Mouse (Mus musculus) heart, adult 8-10 months (tissue): ENCODE data around the gene Ryr3. TPM values are rescaled to one million over a fixed set of nuclear protein-coding genes. Genes with fewer than 3 reads are reported as not detected.

ENCODE experiments used
- DNase-seq: peaks from one replicate; pipeline ENCODE4 v3.0.0; 2022; ENCODE audit warnings: low spot score
- total RNA-seq, 4 experiments: library from RNA; stranded (reverse); gene quantifications; 2 replicates each; pipeline ENCODE4 v1.2.4; 2022

Ryr3 gene
- total RNA-seq, 4 experiments from 2014 or later = 0.76 to 1.3 (median 0.97) TPM

DNA sequence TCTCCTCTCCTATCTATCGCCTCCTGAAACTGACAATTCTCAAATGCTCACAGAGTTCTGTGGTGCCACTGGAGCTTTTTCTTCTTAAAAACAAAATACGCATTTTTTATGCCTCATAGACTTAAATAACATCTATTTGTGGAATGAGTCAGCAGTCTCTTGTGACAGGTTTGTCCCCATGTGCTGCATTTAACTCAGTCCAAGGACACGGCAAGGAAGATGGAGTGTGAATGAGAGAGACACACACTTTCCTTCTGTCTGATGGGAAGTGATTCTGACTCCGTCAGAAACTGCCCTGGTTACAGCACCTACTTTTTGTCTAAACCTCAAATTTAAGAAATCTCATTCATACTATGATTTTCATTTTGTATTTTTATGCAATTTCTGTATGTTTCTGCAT is 306.3 kb downstream of the Ryr3 start:
- DNase-seq = no peak

DNA sequence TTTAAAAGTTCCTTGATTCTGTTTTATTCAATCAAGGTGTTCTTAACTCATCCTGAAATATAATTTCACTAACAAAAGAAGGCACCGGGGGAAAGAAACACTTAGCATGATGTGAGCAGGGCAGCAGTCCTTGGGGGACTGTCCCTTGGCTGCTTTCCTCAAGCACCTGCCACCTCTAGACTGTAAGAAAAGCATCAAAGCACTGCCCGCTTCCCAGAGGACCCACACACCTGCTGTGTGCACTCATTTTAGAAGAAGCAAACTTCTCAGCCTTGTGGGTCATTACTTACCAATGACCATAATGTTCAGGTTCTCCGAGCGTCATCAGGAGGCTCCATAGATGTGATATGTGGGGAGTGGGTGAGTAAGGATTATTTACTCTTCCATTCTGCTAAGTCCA is 307.8 kb downstream of the Ryr3 start:
- no peak for DNase-seq

DNA sequence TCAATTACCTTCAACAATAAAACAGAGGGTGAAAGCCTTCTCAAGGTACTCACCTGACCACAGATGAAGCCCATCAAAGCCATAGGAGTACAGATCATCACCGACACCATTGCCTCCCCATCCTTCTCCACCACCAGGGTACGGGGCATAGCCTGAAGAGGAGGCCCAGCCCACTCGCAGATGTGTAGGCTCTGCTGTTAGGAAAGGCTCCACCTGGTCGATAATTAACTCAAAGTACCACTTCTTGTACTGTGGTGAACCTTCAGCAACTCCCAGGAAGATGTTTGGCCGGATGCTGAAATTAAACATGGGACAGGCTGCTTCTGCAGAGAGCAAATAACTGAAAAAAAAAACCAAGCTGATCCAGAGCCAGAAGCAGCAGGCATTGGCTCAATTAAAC is 316.1 kb downstream of the Ryr3 start:
- no peak for DNase-seq

DNA sequence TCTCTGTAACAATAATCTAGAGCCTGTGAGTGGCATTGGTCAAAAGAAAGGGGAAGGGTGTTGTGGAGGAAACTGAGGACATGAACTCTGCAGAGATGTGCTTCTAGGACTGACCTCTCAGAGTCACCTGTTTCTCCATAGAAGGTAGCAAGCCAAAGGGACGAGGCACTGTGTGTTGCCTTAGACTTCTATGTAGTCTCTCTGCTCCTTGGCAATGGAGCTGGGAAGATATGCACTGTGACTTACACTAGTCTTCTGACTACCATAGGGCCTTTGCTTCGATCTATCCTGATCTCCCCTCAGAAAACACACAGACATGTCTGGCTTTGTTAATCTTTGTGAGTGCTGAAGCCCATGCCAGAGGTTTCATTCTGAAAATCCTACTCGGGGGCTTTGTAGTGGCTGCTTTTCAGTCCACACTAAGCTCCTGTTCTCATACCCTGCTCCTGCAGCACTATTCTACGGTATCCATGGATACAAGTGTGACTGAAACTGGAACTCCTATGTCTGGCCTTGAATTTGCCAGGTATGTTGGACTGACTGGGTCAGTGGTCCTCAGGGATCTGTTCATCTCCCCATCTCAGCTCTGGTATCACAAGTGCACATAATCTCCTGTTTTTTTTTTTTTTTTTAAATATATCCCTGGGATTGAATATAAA is 332.3 kb downstream of the Ryr3 start:
- DNase-seq = no peak

DNA sequence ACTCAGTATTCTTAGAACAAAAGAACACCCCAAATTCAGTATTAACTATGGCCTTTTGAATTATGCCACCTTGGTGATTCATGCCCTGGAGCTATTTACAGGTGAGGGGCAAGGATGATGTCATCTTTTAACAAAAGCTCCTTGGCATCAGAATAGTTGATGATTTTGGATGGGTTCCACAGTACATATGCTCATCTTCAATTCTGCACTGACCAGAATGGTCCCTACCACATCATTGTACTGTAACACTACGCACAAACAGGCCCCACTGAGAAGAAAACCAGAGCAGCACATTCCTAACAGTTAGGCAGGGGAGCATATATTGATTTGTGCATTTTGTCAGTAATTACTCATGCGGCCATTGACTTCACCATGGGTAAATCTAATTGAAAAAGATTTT is 335.1 kb downstream of the Ryr3 start:
- DNase-seq = no peak

DNA sequence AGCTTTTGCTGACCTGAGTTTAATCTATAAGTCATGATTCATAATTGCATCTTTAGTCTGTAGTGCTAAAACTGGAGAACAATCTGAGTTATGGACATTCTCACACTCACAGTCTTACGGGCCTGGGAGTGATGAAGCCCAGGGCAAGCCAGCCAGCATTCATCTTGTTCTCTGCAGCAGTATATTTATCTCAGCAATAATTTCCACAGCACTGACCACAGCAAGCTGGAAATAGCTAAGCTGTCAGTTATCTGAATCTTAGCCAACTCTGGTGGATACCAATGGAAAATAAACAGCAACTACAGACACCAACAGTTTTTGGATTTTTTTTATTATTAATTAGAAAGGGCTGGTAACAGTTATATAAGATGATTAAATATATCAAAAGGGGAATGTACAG is 335.5 kb downstream of the Ryr3 start:
- DNase-seq = no peak

DNA sequence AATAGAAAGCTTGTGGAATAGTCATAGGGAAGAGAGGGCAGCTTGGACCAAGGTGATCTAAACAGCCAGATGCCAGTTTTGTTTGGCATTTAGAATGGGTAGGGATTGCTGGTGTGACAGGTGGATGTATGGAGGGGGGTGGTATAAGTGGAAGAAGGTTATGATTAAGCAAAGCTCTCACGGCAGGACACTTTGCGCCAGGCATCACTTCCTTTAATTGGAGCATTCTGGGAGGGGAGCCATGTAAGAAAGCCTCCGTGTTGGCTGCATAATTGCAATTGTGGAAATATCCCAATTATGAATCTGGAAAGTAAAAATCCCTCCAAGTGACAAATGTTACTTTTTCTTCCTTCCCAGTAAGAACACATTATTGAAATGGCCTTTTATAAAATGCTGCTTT is 339.5 kb downstream of the Ryr3 start:
- DNase-seq = no peak

DNA sequence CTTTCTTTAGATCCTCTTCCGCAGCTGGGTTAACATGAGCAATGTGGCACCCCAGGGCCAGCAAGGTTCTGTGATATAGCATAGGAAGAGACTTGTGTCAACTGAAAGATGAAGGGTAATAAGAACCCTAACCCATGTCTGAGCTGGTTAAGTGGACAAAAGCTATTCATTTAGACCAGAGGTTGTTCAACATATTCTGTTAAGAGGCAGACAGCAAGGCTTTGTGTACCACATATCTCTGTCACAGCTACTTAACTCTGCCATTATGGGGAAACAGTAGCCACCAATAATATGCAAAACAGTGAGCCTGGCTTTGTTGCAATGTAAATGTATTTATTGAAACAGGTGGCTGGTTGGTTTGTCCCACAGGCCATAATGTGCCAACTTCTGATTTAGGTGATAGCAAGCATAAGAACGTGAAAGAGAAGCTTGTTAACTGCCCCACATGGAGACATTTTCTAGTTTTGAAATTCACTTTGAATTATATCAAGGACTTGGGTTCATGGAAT is 350.8 kb downstream of the Ryr3 start:
- DNase-seq = no peak

DNA sequence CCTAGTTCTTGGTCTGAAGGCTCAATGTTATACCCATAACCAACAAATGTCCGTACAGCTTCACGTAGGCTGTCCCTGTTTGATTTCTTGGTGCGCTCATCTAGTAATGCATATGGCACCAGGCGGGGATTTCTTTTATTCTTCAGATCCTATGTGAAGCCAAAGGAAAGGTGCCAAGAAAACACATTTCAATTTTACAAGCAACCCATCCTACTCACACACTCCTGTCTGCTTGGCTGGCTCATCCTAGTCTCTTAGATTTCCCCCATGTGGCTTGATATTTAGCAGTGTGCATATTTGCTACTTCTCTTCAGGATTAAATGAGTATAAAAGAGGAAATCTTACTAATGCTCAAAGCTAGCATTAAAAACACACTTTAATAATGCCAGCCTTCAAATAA is 355.1 kb downstream of the Ryr3 start:
- no peak for DNase-seq

DNA sequence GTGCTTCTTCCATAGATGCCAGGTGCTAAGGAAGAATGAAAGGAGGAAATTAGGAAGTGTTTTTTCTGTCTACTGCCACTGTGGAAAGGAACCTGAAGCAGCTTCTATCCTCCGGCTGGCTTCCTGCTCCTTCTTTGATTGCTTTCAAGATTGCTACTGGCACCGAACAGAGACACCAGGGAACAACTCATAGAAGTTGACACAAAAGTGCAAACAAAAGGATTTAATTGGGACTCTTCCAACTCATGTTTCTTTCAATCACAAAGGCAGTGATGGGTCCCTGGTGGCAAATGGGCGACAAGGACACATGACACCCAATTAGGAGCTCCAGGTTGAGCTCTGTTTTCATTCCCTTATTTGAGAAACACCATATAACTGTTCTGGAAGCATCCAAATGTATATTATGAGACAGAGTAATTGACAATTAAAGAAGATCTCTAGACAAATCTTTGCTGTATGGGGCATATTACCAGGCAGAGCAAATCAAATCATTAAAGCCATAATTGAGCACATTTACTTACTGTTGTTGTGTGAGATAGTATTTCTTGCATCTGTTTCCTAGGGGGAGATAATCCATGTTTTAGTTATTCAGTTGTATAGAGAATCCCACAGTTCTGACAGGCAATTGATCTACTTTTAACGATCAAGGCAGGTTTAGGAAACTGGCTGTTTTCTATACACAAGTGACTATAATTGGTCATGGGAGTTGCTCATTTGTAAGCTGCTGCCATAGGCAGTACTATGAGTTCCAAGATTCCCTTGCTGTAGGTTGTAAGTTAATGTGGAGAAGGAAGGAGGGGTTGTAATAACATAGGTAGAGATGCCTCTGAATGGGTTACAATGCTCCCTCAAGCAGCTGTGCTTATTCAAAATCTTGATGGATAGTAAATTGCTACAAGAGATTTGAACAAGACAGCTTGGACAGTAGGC is 371.0 kb downstream of the Ryr3 start:
- no peak for DNase-seq

DNA sequence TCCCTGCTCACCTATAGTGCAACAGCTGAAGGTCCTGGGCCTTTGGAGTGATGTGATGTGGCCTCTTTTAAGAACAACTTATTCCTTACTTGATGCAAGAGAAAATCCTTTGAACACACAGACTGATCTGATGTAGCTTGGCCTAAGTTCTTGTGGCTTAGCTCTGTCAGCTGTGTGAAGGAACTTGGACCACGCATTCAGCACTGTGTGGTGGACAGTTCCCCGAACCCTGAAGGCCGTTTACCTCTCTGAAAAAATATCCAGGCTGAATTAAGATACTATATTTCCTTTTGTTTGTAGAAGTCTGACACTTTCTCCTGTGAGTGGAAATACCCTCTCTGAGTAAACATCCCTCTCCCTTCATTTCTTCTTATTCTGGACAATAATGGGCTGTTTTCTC is 374.0 kb downstream of the Ryr3 start:
- DNase-seq = no peak

DNA sequence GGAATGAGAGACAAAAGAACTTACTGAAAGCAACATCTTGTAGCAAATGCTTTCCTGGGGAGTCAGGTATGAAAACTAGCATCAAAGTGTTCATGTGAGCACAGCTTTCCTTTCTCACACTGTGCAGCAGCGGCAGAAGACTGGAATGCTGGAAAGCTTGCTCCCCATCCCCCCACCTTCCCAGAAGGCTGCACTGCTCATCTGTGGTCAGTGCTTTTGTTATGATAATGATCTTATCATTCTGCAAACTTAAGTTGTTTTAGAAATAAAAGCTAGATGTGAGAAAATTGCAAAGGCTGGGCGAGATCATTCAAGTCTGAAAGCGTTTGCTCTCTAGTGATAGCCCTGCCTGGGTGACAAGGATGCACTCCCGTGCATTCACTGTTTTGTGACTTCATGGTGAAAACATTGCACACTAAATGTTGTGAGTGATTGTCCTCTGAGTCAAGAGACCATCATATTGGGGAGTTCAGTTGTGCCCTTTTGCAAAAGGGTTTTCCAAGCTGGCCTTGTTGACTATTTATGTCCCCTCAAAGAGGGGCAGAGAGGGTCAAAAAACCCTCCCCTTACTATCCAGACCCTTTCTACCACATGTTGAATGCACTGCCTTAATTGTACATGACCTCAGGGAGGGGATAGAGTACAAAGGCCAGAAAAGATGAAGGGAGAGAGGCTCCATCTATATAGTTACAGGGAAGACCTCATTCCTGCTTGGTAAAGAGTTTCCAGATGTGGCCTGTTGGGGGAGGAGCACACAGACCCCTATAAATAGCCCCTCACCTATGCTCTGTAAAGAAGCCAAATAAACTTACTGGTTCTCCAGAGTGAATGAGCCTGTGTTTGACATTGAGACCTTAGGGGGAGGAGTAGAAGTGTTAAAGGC is 385.2 kb downstream of the Ryr3 start:
- no peak for DNase-seq

DNA sequence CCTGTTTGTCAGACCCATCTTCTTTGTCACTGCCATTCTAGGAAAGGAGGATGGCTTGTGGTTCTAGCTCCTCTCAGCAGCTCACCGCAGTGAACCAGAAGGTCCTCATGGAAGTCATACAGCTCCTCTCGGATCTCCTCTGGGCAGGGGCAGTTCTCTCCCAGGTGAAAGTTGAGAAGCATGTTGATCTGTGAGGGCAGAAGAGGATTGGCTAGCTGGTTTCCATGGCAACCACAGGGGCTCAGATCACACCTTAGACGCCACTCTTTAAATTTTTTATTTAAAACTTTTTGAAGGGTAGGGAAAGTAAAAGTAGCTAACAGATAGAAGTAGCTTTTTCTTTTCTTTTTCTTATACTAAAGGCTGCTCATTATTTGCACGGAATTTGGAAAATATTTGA is 390.3 kb downstream of the Ryr3 start:
- DNase-seq = no peak

DNA sequence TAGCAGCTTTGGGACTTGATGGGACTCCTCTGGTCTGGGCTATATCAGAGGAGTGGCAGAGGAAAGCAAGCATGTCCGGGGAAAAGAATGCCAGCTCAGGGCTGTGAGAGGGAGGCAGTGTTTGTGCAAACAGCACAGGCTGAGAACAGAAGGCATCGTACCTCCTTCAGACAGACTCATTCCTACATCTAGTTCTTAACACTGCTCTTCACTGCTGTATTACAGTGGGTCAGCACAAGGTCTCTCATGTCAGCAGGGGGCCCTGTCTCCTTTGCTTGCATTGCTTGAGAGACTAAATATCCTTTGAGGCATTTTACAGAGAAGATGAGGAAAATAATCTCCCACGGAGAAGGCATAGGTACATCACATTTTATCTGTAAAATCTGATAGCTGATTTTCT is 394.2 kb downstream of the Ryr3 start:
- DNase-seq = no peak

DNA sequence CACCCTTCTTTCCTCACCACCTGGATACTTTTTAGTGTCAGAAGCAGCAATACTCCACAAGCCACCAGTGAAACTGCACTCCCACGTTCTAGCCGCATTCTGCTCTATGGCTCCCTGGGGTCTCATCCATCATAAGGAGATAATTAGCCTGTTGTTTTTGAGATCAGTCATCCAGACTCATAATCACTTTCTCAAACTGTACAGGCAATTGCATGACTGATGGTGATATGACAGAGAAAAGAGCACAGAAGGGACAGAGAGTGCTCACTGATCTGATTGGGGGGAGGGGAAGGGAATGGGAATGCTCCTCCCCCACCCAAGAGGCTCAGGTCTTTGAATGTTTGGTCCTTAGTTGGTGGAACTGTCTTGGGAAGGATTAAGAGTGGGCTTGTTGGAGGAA is 397.8 kb downstream of the Ryr3 start:
- no peak for DNase-seq

DNA sequence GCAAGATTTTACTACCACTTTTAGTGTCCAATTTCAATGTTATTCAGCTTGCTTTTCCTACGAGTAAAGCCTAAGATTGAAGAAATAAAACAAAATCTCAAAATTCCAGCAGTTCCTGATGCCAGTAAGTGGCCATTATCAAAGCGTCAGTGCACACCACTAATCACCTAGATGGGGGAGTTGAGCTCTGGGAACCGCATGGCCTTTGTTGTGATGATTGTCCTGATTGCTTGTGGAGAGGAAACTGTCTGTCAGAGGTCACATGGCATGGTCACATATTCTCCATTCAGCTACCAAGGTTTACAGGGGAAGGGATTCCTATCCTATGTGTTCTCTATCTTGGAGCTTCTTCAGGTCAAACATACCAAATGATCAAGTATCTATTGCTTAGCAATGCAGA is 399.9 kb downstream of the Ryr3 start:
- DNase-seq = no peak

DNA sequence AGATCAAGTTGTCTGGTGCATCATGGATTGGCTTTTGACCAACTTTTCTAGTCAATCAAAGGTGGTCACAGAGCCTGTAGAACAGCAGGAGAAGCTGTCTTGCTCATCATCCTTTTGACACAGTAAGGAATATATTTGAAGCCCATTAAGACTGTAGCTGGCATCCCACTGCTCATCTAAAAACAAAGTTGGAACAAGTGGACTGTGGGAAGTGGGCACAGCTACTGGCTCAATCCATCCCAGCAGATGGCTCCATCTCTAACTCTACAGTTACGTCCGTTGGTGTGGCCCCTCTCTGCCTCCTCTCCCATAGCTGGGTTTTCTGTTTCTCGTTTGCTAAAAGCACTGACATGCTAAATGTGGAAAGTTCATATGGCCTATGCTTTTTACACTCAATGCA is 400.9 kb downstream of the Ryr3 start:
- no peak for DNase-seq

DNA sequence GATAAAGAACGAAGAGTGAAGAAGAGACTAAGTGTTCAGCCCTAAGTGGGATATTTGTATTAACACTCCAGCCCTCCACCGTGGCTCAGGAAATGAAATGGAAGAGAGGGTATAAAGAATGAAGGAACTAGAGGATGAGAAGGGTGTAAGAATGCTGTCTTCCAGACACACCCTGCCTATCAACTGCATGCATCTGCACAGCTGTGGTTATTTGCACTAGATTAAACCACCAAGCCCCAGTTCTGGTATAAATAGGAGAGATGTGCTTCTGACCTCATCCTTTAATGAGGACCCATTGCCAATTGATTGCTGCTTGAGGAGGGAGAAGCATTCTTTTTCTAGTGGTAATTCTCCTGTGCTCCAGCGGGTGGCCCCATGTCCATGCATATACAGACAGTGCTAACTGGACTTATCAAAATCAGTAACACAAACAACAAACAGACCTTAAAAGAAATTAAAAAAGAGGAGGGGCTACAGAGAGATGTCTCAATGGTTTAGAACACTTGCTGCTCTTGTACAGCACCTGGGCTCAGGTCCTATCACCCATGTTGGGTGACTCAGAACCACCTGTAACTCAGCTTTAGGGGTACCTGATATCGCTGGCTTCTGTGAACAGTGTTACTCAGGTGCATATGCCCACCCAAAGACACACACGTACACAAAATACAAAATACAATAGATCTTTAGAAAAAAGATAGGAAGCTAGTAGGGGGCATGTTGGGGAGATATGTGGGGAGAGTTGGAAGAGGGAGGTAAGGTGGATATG is 404.1 kb downstream of the Ryr3 start:
- no peak for DNase-seq

DNA sequence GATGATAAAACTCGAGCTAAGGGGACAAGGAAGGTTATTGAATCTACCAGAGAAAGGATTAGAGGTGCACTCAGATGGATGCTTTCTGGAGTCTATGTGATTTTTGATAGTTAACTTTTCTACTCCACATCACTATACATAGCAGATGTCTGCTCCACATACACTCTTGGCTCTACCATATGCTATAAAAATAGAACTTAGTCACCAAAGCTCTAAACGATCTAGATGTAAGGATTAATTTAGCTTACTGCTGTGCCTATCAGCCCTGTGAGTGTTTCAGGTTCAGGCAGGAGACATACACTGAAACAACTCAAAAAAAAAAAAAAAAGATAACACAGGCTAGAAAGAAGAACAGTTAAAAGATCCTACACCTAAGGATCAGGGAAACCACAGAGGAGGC is 410.9 kb downstream of the Ryr3 start:
- no peak for DNase-seq

DNA sequence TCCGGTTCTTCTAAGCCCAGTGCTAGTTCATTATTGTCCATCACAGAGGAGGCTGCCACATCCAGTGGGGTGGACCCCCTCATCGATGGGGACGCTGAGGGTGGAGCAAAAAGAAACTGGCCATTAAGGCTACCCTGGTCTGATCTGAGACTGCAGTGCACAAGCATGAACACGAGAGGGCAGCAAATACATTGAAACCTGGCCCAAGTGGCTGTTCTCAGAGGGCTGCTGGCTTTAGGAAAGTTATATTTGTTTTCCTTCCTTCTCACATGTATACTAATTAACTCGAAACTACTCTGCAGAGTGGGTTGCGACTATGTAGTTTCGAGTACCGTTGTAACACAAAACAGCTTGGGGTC is 416.9 kb downstream of the Ryr3 start:
- peak; percentile 29 for DNase-seq

DNA sequence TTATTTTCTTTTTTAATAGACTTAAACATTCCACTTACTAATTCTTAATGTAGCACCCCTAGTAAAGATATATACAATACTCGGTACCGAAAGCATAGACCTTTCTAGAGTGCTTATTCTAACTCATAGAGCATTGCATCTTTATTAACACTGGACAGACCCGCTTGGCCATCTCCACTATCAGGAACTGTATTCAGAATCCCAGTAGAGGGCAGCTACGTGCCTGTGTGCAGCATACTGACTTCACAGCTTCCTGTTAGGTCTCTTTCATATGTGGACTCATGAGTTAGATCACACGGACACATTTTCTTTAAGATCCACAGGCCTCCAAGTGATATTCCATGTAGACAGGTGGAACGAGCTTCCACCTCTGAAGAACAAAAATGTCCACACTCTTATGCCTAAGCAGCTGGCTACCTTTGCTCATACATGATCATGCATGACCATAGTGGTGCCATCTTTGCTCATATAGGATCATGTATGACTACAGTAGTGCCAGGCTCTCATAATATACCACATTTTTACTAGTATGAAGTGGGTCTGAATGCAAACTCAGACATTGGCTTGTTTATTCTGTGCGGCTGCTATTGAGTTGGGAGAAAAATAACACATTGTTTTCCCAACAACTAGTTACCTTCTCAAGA is 417.4 kb downstream of the Ryr3 start:
- DNase-seq = no peak
